Mouse (Mus musculus): ENCODE results near the gene Gli2.

The Gli2 gene

DNA sequence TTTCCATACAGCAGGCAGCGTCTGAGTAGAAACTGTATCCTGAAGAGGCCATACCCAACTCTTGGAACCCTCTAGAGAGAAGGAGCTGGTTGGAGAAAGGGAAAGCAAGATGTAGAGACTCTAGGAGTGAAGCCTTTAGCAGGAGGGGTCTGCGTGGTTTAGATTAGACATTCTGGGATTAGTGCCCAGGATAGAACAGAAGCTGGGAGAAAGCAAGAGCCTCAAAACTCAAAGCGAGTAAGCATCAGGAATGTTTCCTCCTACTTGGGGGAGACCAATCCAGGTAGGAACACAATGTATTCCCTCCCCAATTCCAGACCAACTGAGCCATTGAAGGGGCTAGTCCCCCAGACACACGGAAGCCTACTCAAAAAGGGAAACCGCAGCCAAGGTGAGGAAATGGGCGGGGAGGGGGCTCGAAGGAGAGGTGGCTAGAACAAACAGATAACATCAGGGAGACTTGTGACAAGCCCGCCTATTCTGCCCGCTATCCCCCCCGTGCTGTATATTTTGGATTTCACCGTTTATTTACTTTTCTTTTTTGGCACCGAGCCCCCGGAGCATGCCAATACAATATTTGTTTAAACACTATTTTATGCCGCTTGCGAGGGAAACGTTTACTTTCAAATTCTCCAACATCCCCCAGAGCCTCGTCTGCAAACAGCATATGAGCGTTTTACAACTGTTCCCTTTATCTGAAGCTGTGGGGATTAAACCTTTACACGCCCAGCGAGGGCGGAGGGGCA, 2.1 kb downstream of the Gli2 start:
- DNase-seq (ENCODE audit: low read depth), result no peak

DNA sequence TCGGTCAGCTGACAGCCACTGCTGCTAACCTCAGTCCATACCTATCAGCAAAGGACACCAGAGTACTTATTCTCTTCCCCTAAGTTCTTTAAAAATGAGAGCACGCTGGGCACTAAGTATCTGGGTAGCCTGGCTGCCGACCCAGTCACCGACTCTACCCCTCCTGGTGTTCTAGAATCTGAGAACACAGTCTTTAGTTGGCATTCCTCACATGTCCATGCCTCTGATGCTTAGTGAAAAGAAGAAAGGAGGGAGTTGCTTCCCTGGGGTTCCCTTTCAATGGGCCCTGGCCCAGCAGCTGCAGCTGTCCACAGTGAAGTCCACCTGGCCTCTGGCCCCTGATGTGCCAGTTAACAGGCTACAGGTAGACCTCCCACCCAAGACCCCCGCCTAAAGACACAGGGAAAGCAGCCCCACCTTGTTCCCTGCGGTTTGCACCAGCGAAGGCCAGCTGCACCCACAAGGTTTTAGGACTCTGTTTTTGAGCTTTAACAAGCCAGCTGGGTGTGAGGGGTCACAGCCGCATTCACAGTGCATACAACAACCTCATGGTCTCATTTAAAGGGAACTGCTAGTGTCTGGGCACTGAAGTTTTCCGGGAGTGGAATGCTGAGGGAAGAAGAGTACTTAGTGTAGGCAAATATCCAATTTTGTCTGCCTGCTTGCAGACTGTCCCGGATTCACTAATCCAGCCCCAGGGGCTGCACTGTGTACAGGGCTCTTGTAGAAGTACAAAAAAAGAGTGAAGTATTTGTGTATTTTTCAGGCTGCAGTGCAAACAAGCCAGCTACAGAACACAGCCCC, 3.4 kb downstream of the Gli2 start:
- no peak for DNase-seq (ENCODE audit: low read depth)

DNA sequence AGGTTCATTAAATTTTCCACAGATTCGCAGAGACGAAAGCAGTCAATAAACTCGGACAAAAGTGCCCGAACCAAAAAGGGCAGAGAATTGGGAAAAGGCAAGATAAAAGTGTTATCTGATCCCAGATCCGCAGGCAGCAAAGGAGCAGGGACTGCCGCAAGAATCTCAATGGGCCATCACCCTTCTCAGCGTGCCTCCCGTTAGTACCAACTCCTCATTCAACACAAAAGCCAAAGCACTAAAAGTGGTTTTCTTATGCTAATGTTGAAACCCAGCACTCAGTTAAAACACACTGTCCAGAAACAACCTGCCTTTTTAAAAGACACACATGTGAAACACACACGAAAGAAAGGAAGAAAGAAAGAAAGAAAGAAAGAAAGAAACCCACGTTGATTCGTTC, 4.4 kb downstream of the Gli2 start:
- DNase-seq (ENCODE audit: low read depth), result no peak

DNA sequence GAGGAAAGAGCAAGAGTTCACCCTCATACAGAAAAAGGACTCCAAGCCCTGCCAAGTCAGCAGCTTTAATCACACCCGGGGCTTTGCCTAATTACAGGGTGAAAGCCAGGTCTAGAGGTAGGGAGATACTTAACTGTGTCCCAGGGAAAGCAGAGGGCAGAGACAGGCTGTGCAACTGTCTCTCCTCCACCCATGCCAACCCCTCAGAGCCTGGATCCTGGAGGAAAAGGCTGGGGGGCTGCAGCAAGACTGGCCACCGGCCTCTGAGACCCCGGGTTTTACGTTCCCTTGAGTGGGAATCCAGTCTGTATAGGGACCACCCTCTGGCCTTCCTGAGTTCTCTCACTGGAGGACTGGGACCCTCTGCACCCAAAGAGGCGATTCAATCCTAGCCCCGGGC, 4.9 kb downstream of the Gli2 start:
- DNase-seq (ENCODE audit: low read depth), result no peak

DNA sequence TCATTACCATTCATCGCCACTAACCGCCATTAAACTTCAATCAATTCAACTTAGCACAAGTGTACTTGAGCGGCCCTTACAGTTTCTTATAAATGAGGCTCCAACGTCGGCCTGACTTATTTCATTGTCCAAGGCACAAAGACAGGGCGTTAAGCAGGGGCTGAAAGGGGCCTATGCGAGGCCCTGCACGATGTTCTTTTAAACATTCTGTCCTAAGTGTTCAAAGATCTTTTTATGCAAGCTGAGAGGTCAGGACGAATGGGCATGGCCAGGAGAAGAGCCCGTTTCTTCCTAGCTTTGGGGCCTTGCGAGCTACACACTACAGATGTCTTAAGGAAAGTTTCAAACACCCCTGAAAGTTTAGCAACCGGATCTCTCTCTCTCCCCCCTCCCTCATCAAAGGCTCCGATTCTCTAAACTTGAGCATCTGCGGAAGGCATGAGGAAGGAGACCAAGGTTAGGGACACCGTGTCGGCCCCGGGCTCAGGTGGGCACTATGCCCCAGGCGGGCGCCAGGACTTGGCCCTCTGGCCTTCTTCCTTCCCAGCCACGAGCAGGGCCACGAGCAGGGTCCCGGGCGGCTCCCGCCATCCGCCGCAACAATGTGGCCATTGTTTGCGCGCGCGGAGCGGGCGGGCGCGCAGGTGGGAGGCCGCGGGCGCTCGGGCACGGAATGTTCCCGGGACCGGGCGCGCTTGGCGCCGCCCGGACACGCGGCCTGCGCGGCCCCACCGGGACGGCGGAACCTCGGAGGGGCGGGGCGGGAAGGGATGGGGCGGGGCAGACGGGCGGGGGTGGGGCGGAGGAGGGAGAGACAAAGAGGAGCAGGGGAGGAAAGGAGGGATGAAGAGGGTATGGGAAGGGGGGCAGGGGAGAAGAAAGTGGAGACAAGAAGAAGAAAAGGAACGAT, 5.7 kb downstream of the Gli2 start:
- no peak for DNase-seq (ENCODE audit: low read depth)

DNA sequence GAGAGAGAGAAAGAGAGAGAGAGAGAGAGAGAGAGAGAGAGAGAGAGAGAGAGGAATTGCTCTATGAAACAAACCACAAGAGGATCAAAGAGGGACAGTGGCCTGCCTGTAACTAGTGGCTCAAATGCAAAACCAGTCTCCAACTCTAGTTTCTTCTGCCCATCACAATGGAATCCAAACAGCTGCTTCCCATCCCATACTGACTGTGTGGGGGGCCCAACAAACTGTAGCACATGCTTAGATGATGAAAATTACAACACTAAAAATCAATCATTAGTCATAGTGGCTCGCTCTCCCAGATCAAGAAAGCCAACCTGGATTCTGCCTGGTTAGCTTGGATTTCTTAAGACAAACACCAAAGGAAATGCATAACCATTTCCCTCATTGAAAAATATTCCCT, 15.0 kb downstream of the Gli2 start:
- DNase-seq (ENCODE audit: low read depth), result no peak

DNA sequence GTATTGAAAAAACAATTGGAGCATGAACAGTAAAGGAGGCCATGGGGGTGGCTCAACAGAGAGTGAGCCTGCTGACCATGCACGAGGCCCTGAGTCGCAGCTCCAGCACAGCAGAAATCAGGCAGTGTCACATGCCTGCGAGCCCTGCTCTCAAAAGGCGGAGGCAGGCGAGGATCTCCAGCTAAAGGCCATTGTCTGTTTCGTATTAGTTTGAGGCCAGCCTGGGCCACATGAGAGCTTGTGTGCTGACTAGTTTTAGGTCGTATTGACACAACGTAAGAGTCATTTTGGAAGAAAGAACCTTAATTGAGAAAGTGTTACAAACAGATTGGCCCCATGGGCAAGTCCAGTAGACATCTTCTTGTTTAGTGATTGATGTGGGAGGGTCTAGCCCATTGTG, 17.5 kb downstream of the Gli2 start:
- no peak for DNase-seq (ENCODE audit: low read depth)

DNA sequence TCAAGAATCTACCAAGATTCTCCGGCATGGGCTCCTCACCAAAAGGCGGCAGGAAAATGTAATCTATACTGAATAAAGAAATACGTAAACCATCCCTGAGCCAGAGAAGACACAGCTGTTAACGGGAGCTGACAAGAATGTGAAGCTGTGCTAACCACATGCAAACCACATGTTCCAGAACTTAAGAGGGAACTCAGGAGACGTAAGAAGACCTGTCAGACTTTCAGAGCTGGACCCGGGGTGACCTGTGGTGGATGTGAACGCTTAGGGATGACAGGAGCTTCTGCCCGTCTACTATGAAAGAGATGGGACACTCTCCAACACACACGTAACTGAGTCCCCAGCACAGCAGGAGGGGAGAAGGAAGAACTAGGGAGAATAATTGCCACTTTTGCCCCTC, 18.1 kb downstream of the Gli2 start:
- DNase-seq (ENCODE audit: low read depth), result no peak

DNA sequence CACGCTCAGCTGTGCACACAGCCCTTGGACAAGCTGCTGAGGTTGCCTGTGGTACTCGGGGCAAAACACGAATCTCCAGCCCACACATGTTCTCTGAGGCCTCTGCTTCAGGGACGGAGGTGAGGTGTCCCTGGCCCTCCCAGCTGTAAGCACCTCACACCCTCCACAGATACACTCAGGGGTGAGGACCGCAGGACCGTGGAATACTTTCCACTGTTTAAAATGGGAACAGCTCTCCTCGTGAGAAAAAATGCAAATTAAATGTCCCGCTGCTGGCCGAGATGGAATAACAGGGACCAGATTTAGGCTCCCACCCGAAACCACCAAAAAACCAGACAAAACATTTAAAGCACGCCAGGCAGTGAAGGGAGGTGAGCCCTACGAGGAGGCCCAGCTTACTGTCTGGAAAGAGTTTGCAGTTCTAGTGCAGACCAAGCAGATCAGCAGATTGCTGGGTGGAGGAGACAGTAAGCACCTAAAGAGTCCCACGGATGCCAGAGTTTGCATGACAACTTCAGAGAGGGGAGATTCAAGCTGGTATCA, 19.2 kb downstream of the Gli2 start:
- DNase-seq (ENCODE audit: low read depth), result no peak

DNA sequence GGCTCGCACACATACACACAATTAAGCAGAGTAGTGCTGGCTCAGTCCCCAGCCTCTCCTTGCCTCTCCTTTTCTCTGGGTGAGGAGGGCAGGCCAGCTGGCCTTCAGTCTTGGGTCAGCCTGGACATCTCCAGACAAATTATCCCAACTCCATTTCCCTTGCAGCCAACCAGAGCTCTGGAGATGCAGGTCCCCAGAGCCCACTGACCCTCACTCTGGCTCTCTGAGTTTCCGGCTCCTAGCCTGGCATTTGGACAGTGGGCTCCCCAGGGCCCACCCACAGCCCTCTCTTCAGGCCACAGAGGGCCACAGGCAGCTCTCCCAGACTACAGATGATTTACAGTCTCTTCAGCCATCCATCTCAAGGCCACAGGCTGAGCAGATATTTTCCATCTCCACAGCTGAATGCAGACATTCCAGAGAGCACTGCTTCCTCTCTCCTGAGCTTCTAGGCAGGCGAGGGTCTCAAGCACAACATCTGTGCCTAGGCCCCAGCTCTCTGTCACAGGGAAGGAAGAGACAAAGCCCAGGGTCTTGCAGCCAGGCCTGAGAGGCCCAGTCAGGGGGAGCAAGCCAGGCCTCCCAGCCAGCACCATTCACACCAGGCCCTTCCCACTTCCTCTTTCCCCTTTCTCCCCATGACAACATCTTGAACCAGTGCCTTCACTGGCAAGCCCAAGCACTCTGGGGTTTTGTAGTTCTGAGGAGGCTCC, 19.8 kb downstream of the Gli2 start:
- no peak for DNase-seq (ENCODE audit: low read depth)

DNA sequence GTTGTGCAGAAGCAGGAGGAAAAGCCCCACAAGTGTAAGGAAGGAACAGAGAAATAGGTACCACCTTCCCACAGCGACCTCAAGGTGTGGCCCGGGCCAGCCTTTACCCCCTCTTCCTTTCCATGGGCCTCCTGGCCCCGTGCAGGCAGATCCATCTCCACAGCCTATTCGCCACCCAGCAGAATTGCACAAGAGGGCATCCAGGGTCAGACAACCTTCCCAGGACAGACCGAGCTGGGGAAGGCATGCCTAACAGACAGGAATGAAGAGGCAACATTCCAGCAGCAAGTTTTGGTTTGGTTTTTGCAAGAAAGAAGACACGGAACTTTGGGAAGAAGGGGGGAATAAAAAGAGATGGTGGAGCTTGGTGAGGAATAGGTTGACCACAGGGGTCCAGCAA, 22.2 kb downstream of the Gli2 start:
- DNase-seq (ENCODE audit: low read depth), result no peak

DNA sequence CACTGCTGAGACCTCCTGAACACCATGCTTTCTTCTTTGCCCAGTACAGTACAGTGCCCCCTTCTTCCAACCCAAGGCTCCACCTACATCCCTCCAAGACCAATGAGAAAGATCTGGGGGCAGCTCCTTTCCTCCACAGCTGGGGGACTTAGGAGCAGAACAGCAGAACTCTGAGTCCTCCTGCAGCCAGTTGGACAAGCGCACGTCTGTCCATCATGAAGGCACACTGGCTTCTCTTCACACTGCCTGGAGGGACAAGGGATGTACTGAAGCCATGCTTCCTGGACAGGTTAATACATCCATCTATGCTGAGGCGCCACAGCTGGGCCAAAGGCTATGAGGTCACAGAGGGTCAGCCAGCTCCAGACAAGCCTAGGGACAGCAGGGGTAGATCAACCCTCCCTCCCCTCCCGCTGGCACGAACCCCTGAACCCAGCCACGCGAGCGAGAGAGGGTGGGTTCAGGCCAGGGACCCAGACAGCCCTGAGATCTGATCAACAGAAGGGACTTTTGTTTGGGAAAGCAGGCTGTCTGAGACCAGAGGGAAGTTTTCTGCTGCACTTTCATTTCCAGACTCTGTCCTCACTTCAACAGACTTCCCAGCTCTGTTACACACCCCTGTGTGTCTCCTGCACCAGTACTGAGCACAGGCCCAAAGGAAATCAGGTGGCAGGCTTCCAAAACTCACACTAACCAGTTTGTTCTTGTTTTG, 27.6 kb downstream of the Gli2 start:
- no peak for DNase-seq (ENCODE audit: low read depth)

DNA sequence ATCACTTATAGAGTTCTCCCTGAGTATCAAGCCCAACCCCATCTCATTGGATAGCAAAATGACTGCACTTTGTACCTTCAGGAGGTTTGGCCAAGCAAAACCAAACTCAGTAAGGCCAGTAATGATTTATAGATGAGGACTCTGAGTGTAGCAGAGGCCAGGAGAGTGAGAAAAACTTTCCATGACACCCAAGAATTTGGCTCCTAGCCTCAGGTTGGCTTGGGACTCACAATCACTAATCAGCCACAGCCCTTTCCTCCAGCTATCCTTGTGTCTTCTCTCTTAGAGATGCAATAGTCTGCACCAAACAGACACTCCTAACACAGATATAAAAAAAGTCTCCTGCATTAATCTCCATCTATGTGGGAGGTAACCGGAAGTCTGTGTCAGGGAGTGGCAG, 31.1 kb downstream of the Gli2 start:
- DNase-seq (ENCODE audit: low read depth), result no peak

DNA sequence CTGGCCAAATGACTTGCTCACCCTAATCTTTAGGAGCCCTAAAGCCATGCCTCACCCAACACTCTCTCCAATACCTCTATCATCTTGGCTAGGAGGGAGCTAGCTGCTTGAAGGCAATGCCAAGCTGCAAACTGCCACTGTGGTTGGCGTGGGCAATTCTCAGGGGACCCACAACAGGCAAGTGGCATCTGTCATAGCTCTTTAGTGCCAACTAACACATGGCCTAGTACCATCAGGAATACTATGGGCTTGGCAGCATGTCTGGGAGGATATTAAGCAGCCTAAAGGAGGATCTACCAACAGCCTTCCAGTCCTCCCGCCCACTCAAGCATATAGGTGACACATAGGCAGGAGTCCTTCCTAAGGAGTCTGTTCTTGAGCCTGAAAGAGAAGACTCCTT, 33.3 kb downstream of the Gli2 start:
- DNase-seq (ENCODE audit: low read depth), result no peak

DNA sequence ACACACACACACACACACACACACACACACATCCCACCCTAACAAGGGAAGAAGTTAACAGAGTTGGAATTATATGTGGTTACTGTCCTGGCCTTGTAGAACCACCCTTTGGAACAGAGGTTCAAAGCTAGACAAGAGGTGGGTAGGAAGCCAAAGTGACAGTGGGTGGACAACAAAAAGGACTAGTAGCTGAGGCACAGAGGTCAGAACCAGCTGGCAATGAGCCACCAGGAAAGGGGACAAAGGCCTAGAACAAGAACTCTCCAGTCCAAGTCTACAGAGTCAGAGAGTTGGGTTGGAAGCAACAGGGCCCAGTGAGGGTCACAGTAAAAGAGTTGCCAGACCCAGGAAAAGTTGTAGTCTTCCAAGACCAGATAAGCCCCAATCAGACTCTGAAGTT, 34.4 kb downstream of the Gli2 start:
- DNase-seq (ENCODE audit: low read depth), result no peak

DNA sequence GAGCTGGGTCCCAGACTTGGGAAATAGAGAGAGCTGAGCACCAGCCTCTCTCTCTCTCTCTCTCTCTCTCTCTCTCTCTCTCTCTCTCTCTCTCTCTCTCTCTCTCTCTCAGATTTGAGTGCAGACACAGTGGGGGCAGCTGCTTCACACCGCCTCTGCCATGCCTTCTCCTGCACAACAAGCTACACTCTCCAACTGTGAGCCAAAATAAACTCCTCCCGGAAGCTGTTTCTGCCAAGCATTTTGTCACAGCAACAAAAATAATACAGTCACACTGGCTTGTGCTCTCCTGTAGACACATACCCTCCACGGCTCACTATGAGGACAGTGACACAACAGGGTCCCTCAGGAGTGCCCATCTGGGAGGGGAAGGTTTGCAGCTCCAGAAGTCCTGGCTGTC, 36.6 kb downstream of the Gli2 start:
- DNase-seq (ENCODE audit: low read depth), result no peak

DNA sequence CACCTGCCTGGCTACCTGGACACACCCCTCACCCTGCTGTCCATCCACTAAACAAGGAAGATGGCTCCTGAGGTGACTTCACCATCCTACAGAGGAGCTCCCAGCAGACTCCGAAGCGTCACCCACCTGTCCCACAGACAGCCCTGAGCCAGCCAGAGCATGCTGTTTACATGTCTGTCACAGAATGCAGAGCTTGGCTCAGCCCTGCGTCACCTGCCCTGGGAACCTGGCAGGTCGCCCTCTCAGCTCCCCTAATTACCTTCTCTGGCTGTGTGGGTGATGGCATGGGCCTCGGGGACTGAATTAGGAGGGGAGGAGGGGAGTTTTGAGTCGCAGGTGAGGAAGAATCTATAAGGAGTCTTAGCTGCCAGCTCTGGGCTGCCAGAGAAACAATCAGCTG, 38.3 kb downstream of the Gli2 start:
- no peak for DNase-seq (ENCODE audit: low read depth)

DNA sequence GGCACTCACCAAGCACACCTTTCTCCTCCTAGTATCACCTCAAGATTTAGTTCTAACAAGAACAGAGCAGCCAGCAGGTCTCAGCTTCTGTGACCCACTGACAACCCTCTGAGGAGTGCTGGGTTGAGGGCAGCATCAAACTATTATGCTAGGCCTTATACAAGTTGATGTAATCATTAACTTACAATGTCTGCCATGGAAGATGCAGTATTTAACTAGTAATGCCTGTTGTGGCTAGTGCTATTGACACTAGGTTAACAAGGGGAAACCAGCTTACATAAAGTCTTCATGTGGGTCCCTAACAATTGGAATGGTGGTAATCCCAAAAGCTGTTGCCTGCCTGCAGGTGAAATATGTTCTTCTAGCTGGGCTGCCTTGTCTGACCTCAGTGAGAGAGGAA, 44.5 kb downstream of the Gli2 start:
- no peak for DNase-seq (ENCODE audit: low read depth)

DNA sequence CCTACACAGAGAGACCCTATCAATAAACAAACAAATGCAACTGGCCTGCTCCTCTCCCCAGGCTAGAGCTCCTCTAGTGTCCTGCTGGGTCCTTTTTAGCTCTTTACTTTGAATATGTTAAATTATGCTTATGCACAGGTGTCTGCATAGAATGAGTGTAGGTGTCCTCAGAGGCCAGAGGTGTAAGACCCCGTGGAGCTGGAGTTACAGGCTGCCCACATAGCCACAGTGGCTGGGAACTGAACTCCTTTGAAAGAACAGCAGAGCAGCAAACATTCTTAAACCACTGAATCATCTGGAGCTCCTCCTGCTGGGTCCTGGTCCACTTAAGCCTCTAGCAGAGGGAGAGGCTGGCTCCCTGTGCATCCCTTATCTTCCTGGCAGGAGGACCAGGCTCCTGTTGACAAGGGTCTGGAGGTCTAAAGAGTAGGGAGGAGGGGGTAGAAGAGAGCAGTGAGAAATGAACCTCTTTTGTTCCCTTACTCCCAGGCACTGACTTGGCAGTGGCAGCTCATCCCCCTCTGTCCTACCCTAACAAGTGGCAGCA, 49.5 kb downstream of the Gli2 start:
- DNase-seq (ENCODE audit: low read depth), result no peak

DNA sequence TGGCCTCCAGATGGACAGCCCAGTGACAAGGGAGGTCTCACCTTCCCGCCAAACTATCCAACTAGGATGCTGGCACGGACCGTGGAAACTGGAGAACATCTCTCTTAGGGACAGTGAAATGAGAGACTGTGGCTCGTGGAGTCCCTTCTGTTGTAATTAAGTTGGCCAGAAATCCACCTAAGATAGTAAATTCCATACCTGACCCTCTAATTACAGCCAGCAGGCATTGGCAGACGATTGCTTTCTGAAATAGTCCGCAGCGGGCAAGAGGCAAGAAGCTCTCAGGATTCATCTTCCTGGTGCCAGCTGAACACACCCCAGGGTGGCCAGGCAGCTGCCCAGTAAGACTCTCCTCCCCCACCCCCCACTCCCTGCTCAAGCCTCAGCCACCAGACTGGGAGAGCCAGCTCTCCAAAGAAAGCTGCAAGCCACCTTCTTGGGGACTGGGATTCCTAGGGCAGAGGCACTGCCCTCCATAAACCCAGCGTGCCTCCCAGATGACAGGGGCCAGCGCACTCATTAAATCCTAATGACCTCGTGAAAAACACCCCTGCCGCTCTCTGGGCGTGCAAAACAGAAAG, 51.9 kb downstream of the Gli2 start:
- no peak for DNase-seq (ENCODE audit: low read depth)

Data from c-Kit-positive CD71-positive TER-119-negative erythroid progenitor cells, embryonic 14.5 days (primary cell).